In genomic region chr4:129695815-129696157, GRCm38 (mm10) we compare ENCODE assay signal across 8 mouse cellular contexts. TPM values are rescaled to one million over a fixed set of nuclear protein-coding genes. Genes with fewer than 3 reads are reported as not detected.
A peak's percentile ranks its signal among the peaks of the same experiment; 100 is the strongest.
DNase-seq lines count a peak whose midpoint lies in the region; ATAC-seq and TF ChIP-seq lines count a peak whose summit lies in the region.

No protein-coding gene starts in this region.

- H3K36me3 ChIP-seq in heart, embryonic 13.5 days = peaks cover 36% of the 10 kb centered on the region
- peaks cover 33% of the 10 kb centered on the region for H3K36me3 ChIP-seq in G1E (replicated peaks)
- peaks cover 39% of the 10 kb centered on the region for H3K36me3 ChIP-seq in hindbrain, embryonic 10.5 days
- H3K36me3 ChIP-seq in megakaryocyte, embryonic 14.5 days (replicated peaks; ENCODE audit: low read length) = peaks cover 32% of the 10 kb centered on the region

- no peaks in the 10 kb centered on the region for H3K27me3 ChIP-seq in heart, embryonic 13.5 days (replicated peaks)
- H3K27me3 ChIP-seq in G1E (ENCODE audit: insufficient read depth, low read length) = no peaks in the 10 kb centered on the region
- no peaks in the 10 kb centered on the region for H3K27me3 ChIP-seq in hindbrain, embryonic 10.5 days (ENCODE audit: insufficient read depth, poor library complexity, severe bottlenecking)
- H3K27me3 ChIP-seq in megakaryocyte, embryonic 14.5 days (replicated peaks) = no peaks in the 10 kb centered on the region

- H3K27ac ChIP-seq in heart, embryonic 13.5 days (replicated peaks) = peak overlapping the region; percentile 89
- peak overlapping the region; percentile 98 for H3K27ac ChIP-seq in hindbrain, embryonic 10.5 days

- H3K4me2 ChIP-seq in heart, embryonic 13.5 days = peak overlapping the region; percentile 82

- 18% methylated on average over 6 of the region's 6 CpGs for WGBS in heart, embryonic 13.5 days
- WGBS in hindbrain, embryonic 10.5 days = 31% methylated on average over 6 of the region's 6 CpGs

- H3K9me3 ChIP-seq in heart, embryonic 13.5 days = no peaks in the 10 kb centered on the region
- H3K9me3 ChIP-seq in G1E (replicated peaks) = no peaks in the 10 kb centered on the region
- H3K9me3 ChIP-seq in hindbrain, embryonic 10.5 days = no peaks in the 10 kb centered on the region
- no peaks in the 10 kb centered on the region for H3K9me3 ChIP-seq in megakaryocyte, embryonic 14.5 days

- peak overlapping the region; percentile 90 for H3K9ac ChIP-seq in heart, embryonic 13.5 days

- intact Hi-C loops in heart, postnatal 14 days (cut with DNase I) = loop anchor here (2.0 kb wide), 1 partner anchor 23 kb away; the partner anchor contains the start of gene Kpna6

- no peak for DNase-seq in heart, postnatal 14 days
- no peak for DNase-seq in G1E (ENCODE audit: low spot score)
- no peak for DNase-seq in hindbrain, embryonic 10.5 days (ENCODE audit: low spot score)
- DNase-seq in yolk sac, embryonic 10.5 days (ENCODE audit: low spot score) = no peak
- DNase-seq in thymus, postnatal 0 days (ENCODE audit: low spot score) = no peak

- H3K4me1 ChIP-seq in heart, embryonic 13.5 days = peaks cover 33% of the 10 kb centered on the region
- peaks cover 27% of the 10 kb centered on the region for H3K4me1 ChIP-seq in G1E (ENCODE audit: insufficient read depth, low read depth, low read length)
- peaks cover 21% of the 10 kb centered on the region for H3K4me1 ChIP-seq in hindbrain, embryonic 10.5 days (replicated peaks)
- peaks cover 55% of the 10 kb centered on the region for H3K4me1 ChIP-seq in megakaryocyte, embryonic 14.5 days

- peak overlapping the region; percentile 80 for H3K4me3 ChIP-seq in heart, embryonic 13.5 days
- peak overlapping the region; percentile 82 for H3K4me3 ChIP-seq in G1E (ENCODE audit: low read depth, low read length)
- peak overlapping the region; percentile 68 for H3K4me3 ChIP-seq in hindbrain, embryonic 10.5 days
- H3K4me3 ChIP-seq in megakaryocyte, embryonic 14.5 days (replicated peaks) = peak overlapping the region; percentile 98

- ATAC-seq in heart, embryonic 13.5 days (ENCODE audit: extremely low read depth, insufficient number of reproducible peaks, low FRiP score, low TSS enrichment) = no peak
- ATAC-seq in G1E (ENCODE audit: extremely low read depth, insufficient number of reproducible peaks, low FRiP score, poor library complexity, severe bottlenecking) = no peak
- ATAC-seq in CD4-positive, CD25-positive, alpha-beta regulatory T cell, adult 4 months = no peak

- no peak for TF ChIP-seq CTCF in G1E (IDR thresholded peaks at IDR 0.05; ENCODE audit: low read depth, low read length)

RNA-seq across cellular contexts. Expression of gene Tmem39b, which starts 0.9 kb away (rescaled TPM):
- polyA plus RNA-seq in heart, embryonic 13.5 days (2015; fragmentation: Nextera tagmentation; extraction: Ambion mirVana) = 6.7 and 6.9 TPM in 2 replicates
- total RNA-seq in heart, postnatal 14 days (2021) = 1 to 10 TPM; 4.8 to 5.3 TPM
- total RNA-seq in G1E (2014; fragmentation: Nextera tagmentation) (18.3 and 24.8 TPM in 2 replicates), G1E (2017) (2.1 and 3.9 TPM in 2 replicates)
- polyA plus RNA-seq in G1E (2012) = 31.1 and 34.3 TPM in 2 replicates
- 15.2 and 24.1 TPM in 2 replicates for polyA plus RNA-seq in hindbrain, embryonic 10.5 days (2016; fragmentation: Nextera tagmentation; extraction: Ambion mirVana)
- polyA plus RNA-seq in megakaryocyte, embryonic 14.5 days (2012; ENCODE audit: insufficient read depth, low replicate concordance) = 51.4 and 264 TPM in 2 replicates
- polyA plus RNA-seq in CD4-positive, CD25-positive, alpha-beta regulatory T cell, adult 4 months (2017; shearing (Covaris generic)) = 10 to 100 TPM in 1 of 2 experiments, 1 to 10 TPM in 1; 8.1 to 16.8 TPM
- polyA plus RNA-seq in thymus, postnatal 0 days (2015; fragmentation: Nextera tagmentation; extraction: Ambion mirVana) = 7.7 and 9.2 TPM in 2 replicates

RNA-seq across cellular contexts. Expression of gene Kpna6, which starts 23.2 kb away (rescaled TPM):
- 13.3 TPM in 2 replicates for polyA plus RNA-seq in heart, embryonic 13.5 days (2015; fragmentation: Nextera tagmentation; extraction: Ambion mirVana)
- 10 to 100 TPM; 69.9 to 72.4 TPM for total RNA-seq in heart, postnatal 14 days (2021)
- total RNA-seq in G1E (2014; fragmentation: Nextera tagmentation) (54.7 and 57.9 TPM in 2 replicates), G1E (2017) (21.0 and 23.1 TPM in 2 replicates)
- 19.9 and 21.0 TPM in 2 replicates for polyA plus RNA-seq in G1E (2012)
- 14.5 and 16.4 TPM in 2 replicates for polyA plus RNA-seq in hindbrain, embryonic 10.5 days (2016; fragmentation: Nextera tagmentation; extraction: Ambion mirVana)
- 6.8 and 9.0 TPM in 2 replicates for polyA plus RNA-seq in megakaryocyte, embryonic 14.5 days (2012; ENCODE audit: insufficient read depth, low replicate concordance)
- 10 to 100 TPM; 11.8 to 12.0 TPM for polyA plus RNA-seq in CD4-positive, CD25-positive, alpha-beta regulatory T cell, adult 4 months (2017; shearing (Covaris generic))
- polyA plus RNA-seq in thymus, postnatal 0 days (2015; fragmentation: Nextera tagmentation; extraction: Ambion mirVana) = 8.9 and 11.6 TPM in 2 replicates

RNA-seq across cellular contexts. Expression of gene Khdrbs1, which starts 46.3 kb away (rescaled TPM):
- polyA plus RNA-seq in heart, embryonic 13.5 days (2015; fragmentation: Nextera tagmentation; extraction: Ambion mirVana) = 75.6 and 77.5 TPM in 2 replicates
- 10 to 100 TPM; 44.2 to 49.3 TPM for total RNA-seq in heart, postnatal 14 days (2021)
- total RNA-seq in G1E (2014; fragmentation: Nextera tagmentation) (133 and 137 TPM in 2 replicates), G1E (2017) (72.6 and 87.2 TPM in 2 replicates)
- polyA plus RNA-seq in G1E (2012) = 260 and 353 TPM in 2 replicates
- polyA plus RNA-seq in hindbrain, embryonic 10.5 days (2016; fragmentation: Nextera tagmentation; extraction: Ambion mirVana) = 160 and 168 TPM in 2 replicates
- polyA plus RNA-seq in megakaryocyte, embryonic 14.5 days (2012; ENCODE audit: insufficient read depth, low replicate concordance) = 67.0 and 99.6 TPM in 2 replicates
- 10 to 100 TPM; 24.8 to 39.1 TPM for polyA plus RNA-seq in CD4-positive, CD25-positive, alpha-beta regulatory T cell, adult 4 months (2017; shearing (Covaris generic))
- 127 and 145 TPM in 2 replicates for polyA plus RNA-seq in thymus, postnatal 0 days (2015; fragmentation: Nextera tagmentation; extraction: Ambion mirVana)

RNA-seq across cellular contexts. Expression of gene Txlna, which starts 54.9 kb away (rescaled TPM):
- polyA plus RNA-seq in heart, embryonic 13.5 days (2015; fragmentation: Nextera tagmentation; extraction: Ambion mirVana) = 47.5 and 49.4 TPM in 2 replicates
- 10 to 100 TPM; 28.0 to 28.6 TPM for total RNA-seq in heart, postnatal 14 days (2021)
- total RNA-seq in G1E (2014; fragmentation: Nextera tagmentation) (35.5 and 39.7 TPM in 2 replicates), G1E (2017) (73.5 and 79.6 TPM in 2 replicates)
- 57.1 and 62.5 TPM in 2 replicates for polyA plus RNA-seq in G1E (2012)
- 90.1 and 108 TPM in 2 replicates for polyA plus RNA-seq in hindbrain, embryonic 10.5 days (2016; fragmentation: Nextera tagmentation; extraction: Ambion mirVana)
- polyA plus RNA-seq in megakaryocyte, embryonic 14.5 days (2012; ENCODE audit: insufficient read depth, low replicate concordance) = 17.9 and 24.0 TPM in 2 replicates
- 10 to 100 TPM; 19.8 to 29.3 TPM for polyA plus RNA-seq in CD4-positive, CD25-positive, alpha-beta regulatory T cell, adult 4 months (2017; shearing (Covaris generic))
- polyA plus RNA-seq in thymus, postnatal 0 days (2015; fragmentation: Nextera tagmentation; extraction: Ambion mirVana) = 57.4 and 64.5 TPM in 2 replicates
